Mouse (Mus musculus): ENCODE measurements at regions not wholly inside any gene's neighbourhood (a gene's known extent, or its start where the extent isn't known, plus 50 kb on each side); places are given as distances from the start of the nearest gene placed in this dataset.

- no peak for DNase-seq (ENCODE audit: low read depth, low spot score)
Observed at GRCm38 (mm10) chr10:17551869-17552268, 171.1 kb upstream of the Cited2 start.

- DNase-seq (ENCODE audit: low read depth, low spot score): no peak
Observed at GRCm38 (mm10) chr10:17552277-17552676, 170.7 kb upstream of the Cited2 start.

- DNase-seq (ENCODE audit: low read depth, low spot score): no peak
Observed at GRCm38 (mm10) chr10:17556391-17556790, 166.6 kb upstream of the Cited2 start.

- DNase-seq (ENCODE audit: low read depth, low spot score): no peak
Observed at GRCm38 (mm10) chr10:17559370-17559955, 163.6 kb upstream of the Cited2 start.

GRCm38 (mm10) chr10:17559980-17560379 lies 163.0 kb upstream of the Cited2 start:
- no peak for DNase-seq (ENCODE audit: low read depth, low spot score)

- no peak for DNase-seq (ENCODE audit: low read depth, low spot score)
Observed at GRCm38 (mm10) chr10:17561466-17561865, 161.6 kb upstream of the Cited2 start.

GRCm38 (mm10) chr10:17561977-17562376 lies 161.0 kb upstream of the Cited2 start:
- no peak for DNase-seq (ENCODE audit: low read depth, low spot score)

GRCm38 (mm10) chr10:17562410-17563350 lies 160.3 kb upstream of the Cited2 start:
- no peak for DNase-seq (ENCODE audit: low read depth, low spot score)

GRCm38 (mm10) chr10:17563351-17563749 lies 159.7 kb upstream of the Cited2 start:
- no peak for DNase-seq (ENCODE audit: low read depth, low spot score)

GRCm38 (mm10) chr10:17564895-17565620 lies 158.0 kb upstream of the Cited2 start:
- DNase-seq (ENCODE audit: low read depth, low spot score): no peak

GRCm38 (mm10) chr10:17566975-17567374 lies 156.0 kb upstream of the Cited2 start:
- DNase-seq (ENCODE audit: low read depth, low spot score): no peak

GRCm38 (mm10) chr10:17567631-17568030 lies 155.4 kb upstream of the Cited2 start:
- no peak for DNase-seq (ENCODE audit: low read depth, low spot score)

- DNase-seq (ENCODE audit: low read depth, low spot score): no peak
Observed at GRCm38 (mm10) chr10:17569577-17570113, 153.4 kb upstream of the Cited2 start.

GRCm38 (mm10) chr10:17574894-17575293 lies 148.1 kb upstream of the Cited2 start:
- no peak for DNase-seq (ENCODE audit: low read depth, low spot score)

- DNase-seq (ENCODE audit: low read depth, low spot score): no peak
Observed at GRCm38 (mm10) chr10:17575448-17576332, 147.3 kb upstream of the Cited2 start.

GRCm38 (mm10) chr10:17576333-17576750 lies 146.7 kb upstream of the Cited2 start:
- DNase-seq (ENCODE audit: low read depth, low spot score): no peak

- no peak for DNase-seq (ENCODE audit: low read depth, low spot score)
Observed at GRCm38 (mm10) chr10:17579463-17579862, 143.6 kb upstream of the Cited2 start.

GRCm38 (mm10) chr10:17584842-17585241 lies 138.2 kb upstream of the Cited2 start:
- DNase-seq (ENCODE audit: low read depth, low spot score): no peak

GRCm38 (mm10) chr10:17586910-17587309 lies 136.1 kb upstream of the Cited2 start:
- no peak for DNase-seq (ENCODE audit: low read depth, low spot score)

GRCm38 (mm10) chr10:17589136-17589535 lies 133.9 kb upstream of the Cited2 start:
- DNase-seq (ENCODE audit: low read depth, low spot score): no peak

- no peak for DNase-seq (ENCODE audit: low read depth, low spot score)
Observed at GRCm38 (mm10) chr10:17590195-17590594, 132.8 kb upstream of the Cited2 start.

Measured in retina, adult 2 months (tissue).